Mouse (Mus musculus): ENCODE measurements around the gene Fnip2. TPM values are rescaled to one million over a fixed set of nuclear protein-coding genes. Genes with fewer than 3 reads are reported as not detected.

The Fnip2 gene
- polyA plus RNA-seq, 1 experiment: 10.2 TPM

- DNase-seq (ENCODE audit: extremely low spot score in 1 of 2, low spot score in 1 of 2): peak in 1 of 2 experiments; percentile 59
These were observed 592 bp downstream of the Fnip2 start for GRCm38 (mm10) chr3:79566716-79567691.

DNA sequence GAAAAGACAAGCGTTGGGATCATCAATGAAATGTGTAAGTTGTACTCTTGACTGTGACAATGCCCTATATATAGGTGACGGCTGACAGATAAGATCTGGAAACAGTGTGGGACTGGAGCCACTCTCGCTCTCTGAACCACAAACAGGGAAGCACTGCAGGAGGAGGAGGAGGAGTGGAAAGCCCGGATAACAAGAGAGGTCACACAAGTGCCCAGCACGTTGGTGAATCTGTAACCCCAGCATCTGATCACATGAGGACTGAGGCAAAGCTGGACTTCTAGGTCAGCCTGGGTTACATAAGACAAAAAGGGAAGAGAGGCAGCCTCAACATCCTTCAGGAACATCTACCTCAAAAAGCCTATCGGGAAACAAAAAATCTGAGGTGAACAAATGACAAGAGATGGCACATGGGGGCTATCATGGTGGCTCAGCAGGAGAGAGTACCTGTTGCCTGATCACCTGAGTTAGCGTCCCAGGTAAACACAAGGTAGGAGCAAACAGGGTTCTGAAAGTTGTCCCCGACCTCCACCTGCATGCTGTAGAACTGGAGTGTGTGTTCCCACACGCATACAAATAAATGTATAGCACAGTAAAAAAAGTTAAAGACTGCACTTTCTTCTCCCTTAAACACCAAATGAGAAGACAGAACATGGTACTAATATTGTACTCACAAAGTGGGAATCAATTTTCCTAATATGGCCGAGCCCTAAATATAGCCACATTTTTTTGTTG lies 2.6 kb downstream of the Fnip2 start:
- DNase-seq (ENCODE audit: extremely low spot score in 1 of 2, low spot score in 1 of 2): no peak

DNA sequence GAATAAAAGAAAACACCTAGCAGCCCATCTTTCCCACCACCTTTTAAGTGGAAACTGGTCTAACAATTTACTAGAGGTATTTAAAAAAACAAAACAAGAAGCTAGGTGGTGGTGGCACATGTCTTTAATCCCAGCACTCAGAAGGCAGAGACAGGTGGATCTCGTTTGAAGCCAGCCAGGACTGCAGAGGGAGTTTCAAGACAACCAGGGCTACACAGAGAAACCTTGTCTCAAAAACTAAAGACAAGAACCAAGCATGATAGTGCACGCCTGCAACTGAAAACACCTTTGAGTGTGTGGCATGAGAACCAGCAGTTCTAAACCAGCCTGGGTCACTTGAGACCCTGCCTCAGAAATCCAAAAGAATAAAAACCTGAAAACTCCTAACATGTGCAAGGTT lies 4.1 kb downstream of the Fnip2 start:
- no peak for DNase-seq (ENCODE audit: extremely low spot score in 1 of 2, low spot score in 1 of 2)

GRCm38 (mm10) chr3:79561784-79562715 lies 5.5 kb downstream of the Fnip2 start:
- DNase-seq (ENCODE audit: extremely low spot score in 1 of 2, low spot score in 1 of 2): no peak

DNA sequence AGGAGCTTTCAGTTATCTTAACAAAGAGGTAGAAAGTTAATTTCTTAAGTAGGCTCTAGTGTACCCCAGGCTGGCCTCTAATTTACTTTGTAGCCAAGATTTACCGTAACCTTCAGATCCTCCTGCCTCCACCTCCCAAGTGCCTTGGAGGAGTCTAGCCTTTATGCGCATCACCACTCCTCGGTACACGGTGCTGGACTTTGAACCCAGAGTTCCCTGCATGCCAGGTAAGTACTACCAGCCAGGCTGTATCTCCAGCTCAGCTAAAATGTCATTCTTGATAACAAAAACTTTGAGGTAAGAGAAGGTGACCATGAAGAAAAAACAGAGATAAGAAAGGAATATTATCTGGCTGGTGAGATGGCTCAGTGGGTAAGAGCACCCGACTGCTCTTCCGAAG lies 7.0 kb downstream of the Fnip2 start:
- no peak for DNase-seq (ENCODE audit: extremely low spot score in 1 of 2, low spot score in 1 of 2)

- DNase-seq (ENCODE audit: extremely low spot score in 1 of 2, low spot score in 1 of 2): no peak
These were observed 7.9 kb downstream of the Fnip2 start for GRCm38 (mm10) chr3:79559773-79560045.

DNA sequence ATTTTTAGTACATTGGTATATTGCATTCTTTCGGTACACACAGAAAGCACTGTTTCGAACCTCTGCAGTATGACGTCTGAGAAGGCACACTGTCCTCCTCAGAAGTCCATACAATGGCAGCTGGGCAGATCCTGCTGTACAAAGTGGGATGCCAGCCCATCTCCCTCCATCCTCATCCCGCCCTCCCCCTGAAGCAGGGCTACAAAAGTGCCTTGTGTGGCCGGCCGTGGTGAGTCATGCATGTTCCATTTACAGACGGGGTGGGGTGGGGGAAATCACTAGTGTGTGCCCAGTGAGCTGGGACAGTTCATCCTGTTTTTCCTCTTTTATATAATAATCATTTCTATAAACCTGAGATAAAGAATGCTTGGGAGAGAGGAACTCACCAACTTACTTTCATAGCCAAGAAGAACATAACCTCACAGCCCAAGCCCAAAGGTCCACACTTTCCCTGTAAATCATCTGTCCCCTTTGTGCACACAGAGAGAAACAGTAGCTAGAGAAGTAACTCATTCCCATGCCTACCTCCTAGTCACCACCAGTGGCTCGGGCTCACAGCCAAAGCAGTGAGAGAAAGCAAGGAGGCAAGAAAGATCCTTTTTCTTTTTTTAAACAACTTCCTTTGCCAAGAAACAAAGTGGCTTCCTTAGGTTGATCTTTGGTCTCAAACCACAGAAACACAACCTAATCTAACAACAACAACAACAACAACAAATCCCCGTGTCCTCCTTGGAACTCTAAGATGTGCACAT lies 8.4 kb downstream of the Fnip2 start:
- DNase-seq (ENCODE audit: extremely low spot score in 1 of 2, low spot score in 1 of 2): peak in 1 of 2 experiments; percentile 74

- no peak for DNase-seq (ENCODE audit: extremely low spot score in 1 of 2, low spot score in 1 of 2)
These were observed 12.5 kb downstream of the Fnip2 start for GRCm38 (mm10) chr3:79555061-79555460.

- DNase-seq (ENCODE audit: extremely low spot score in 1 of 2, low spot score in 1 of 2): no peak
These were observed 13.8 kb downstream of the Fnip2 start for GRCm38 (mm10) chr3:79553779-79554178.

DNA sequence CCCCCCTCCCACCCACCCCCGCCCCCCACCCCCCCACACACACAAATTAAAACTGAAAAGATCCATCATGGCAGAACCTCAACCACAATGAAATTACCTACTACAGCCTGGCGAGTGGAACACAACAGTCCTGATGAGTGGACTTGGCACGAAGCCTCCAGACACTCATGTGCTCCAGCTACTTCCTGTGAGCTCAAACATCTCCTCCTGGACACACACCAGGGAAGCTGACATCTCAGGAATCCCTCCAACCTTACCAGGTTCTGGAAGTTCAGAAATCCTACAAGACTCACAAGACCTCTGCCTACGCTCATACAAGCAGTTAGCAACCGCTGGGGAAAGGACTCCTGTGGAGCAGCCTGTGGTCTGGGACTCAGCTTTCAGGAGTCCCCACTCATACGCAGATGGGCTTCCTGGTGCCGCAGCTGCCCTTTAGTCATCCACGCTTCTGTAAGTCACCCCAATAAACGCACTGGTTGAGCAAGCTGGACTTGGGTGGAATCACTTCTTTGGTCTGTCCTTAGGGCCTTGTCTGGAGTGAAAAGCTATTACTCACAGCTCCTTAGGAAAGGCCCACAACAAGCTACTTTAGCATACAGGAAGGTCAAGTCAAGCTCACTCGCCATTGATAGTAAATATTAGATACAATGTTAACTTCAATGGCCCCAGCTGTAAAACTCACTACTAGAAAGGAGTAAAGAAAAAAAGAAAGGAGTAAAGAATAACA lies 15.6 kb downstream of the Fnip2 start:
- no peak for DNase-seq (ENCODE audit: extremely low spot score in 1 of 2, low spot score in 1 of 2)

- peak in 1 of 2 experiments; percentile 32 for DNase-seq (ENCODE audit: extremely low spot score in 1 of 2, low spot score in 1 of 2)
These were observed 17.7 kb downstream of the Fnip2 start for GRCm38 (mm10) chr3:79549751-79550393.

DNA sequence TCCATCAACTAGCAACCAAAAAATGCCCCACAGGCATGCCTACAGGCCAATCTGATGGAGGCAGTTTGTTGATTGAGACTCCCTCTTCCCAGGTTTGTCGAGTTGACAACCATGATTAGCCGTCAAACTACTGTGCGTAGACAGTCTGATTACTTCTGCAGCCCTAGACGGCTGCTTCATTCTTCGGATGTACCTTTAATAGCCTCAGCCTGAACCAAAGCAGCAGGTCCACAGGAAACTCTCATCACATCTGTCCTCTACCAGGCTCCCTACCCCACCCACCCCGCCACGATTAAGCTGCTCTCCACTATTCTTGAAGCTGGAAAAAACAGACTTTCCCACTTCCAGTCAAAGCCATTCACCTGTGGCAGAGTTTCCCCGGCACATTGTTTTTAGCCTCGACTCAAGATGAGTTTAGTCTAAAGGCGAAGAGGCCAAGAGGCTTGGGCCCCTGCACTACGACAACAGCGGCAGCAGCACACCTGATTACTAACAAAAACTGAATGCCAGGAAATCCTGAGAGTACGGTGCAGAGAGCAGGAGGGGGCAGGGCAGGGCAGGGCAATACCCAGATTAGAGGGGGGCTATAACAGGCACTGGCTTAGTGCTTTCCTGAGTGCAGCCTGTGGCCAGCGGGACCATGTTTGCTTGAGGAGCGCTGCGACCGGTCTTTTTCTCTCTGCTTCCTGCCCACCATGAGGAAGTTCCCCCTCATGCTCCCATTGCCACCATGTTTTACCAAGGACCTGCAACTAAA lies 18.7 kb downstream of the Fnip2 start:
- DNase-seq (ENCODE audit: extremely low spot score in 1 of 2, low spot score in 1 of 2): no peak

- DNase-seq (ENCODE audit: extremely low spot score in 1 of 2, low spot score in 1 of 2): no peak
These were observed 25.0 kb downstream of the Fnip2 start for GRCm38 (mm10) chr3:79542585-79542984.

- no peak for DNase-seq (ENCODE audit: extremely low spot score in 1 of 2, low spot score in 1 of 2)
These were observed 27.9 kb downstream of the Fnip2 start for GRCm38 (mm10) chr3:79539656-79540055.

- no peak for DNase-seq (ENCODE audit: extremely low spot score in 1 of 2, low spot score in 1 of 2)
These were observed 28.5 kb downstream of the Fnip2 start for GRCm38 (mm10) chr3:79539124-79539523.

GRCm38 (mm10) chr3:79538342-79538741 lies 29.3 kb downstream of the Fnip2 start:
- DNase-seq (ENCODE audit: extremely low spot score in 1 of 2, low spot score in 1 of 2): no peak

- no peak for DNase-seq (ENCODE audit: extremely low spot score in 1 of 2, low spot score in 1 of 2)
These were observed 29.9 kb downstream of the Fnip2 start for GRCm38 (mm10) chr3:79537626-79538203.

GRCm38 (mm10) chr3:79537023-79537422 lies 30.6 kb downstream of the Fnip2 start:
- DNase-seq (ENCODE audit: extremely low spot score in 1 of 2, low spot score in 1 of 2): no peak
